Mouse (Mus musculus) left cerebral cortex, adult 18-20 months (tissue): ENCODE results near the gene 2510039O18Rik. TPM values are rescaled to one million over a fixed set of nuclear protein-coding genes. Genes with fewer than 3 reads are reported as not detected.

Experiments
- DNase-seq, 2 experiments: peaks; one replicate each; pipeline ENCODE4 v3.0.0; 2021 to 2022; ENCODE audit warnings: low spot score in 2 of 2, mixed read lengths in 1 of 2
- long read RNA-seq, 2 experiments: library from polyadenylated mRNA; stranded (forward); transcript quantifications; one replicate each; pipeline ENCODE4 v2.0.0; 2021
- total RNA-seq, 2 experiments: library from RNA; stranded (reverse); gene quantifications; 2 replicates each; pipeline ENCODE4 v1.2.3; 2021

The 2510039O18Rik gene
- 10 to 100 TPM; 29.6 to 32.6 TPM for total RNA-seq
- long read RNA-seq, experiment 1, transcript 2510039O18Rik-201 (3 exons, 2,731 nt): major isoform, 38 of 47 reads
- long read RNA-seq, experiment 1, partial matches to known transcripts: 5 of 47 reads
- long read RNA-seq, experiment 1, other reads (novel, unspliced or antisense): 4 of 47 reads
- long read RNA-seq, experiment 2, transcript 2510039O18Rik-201 (3 exons, 2,731 nt): major isoform, 34 of 40 reads
- long read RNA-seq, experiment 2, partial matches to known transcripts: 2 of 40 reads
- long read RNA-seq, experiment 2, other reads (novel, unspliced or antisense): 4 of 40 reads

- peak; percentile 77 to 85 for DNase-seq
Measured at GRCm38 (mm10) chr4:147940576-147941044, at the start of gene 2510039O18Rik. Gene 2510039O18Rik (plus strand): TSS chr4:147940895.

GRCm38 (mm10) chr4:147895815-147896330, 44.8 kb upstream of the 2510039O18Rik start:
- no peak for DNase-seq

- no peak for DNase-seq
Measured at GRCm38 (mm10) chr4:147896411-147896810, 44.3 kb upstream of the 2510039O18Rik start.

GRCm38 (mm10) chr4:147897348-147897747, 43.3 kb upstream of the 2510039O18Rik start:
- DNase-seq: no peak

- no peak for DNase-seq
Measured at GRCm38 (mm10) chr4:147900452-147900851, 40.2 kb upstream of the 2510039O18Rik start.

GRCm38 (mm10) chr4:147902906-147903500, 37.7 kb upstream of the 2510039O18Rik start:
- DNase-seq: no peak

- DNase-seq: no peak
Measured at GRCm38 (mm10) chr4:147903601-147904000, 37.1 kb upstream of the 2510039O18Rik start.

- peak; percentile 85 to 89 for DNase-seq
Measured at GRCm38 (mm10) chr4:147904313-147905089, 36.2 kb upstream of the 2510039O18Rik start, which contains the start of gene Mfn2. Gene Mfn2 (minus strand): TSS chr4:147904704.

GRCm38 (mm10) chr4:147905090-147905659, 35.5 kb upstream of the 2510039O18Rik start:
- DNase-seq: no peak

GRCm38 (mm10) chr4:147906230-147906629, 34.5 kb upstream of the 2510039O18Rik start:
- no peak for DNase-seq

- no peak for DNase-seq
Measured at GRCm38 (mm10) chr4:147909486-147909885, 31.2 kb upstream of the 2510039O18Rik start.

- DNase-seq: peak; percentile 38 to 44
Measured at GRCm38 (mm10) chr4:147918459-147919121, 22.1 kb upstream of the 2510039O18Rik start.

- DNase-seq: no peak
Measured at GRCm38 (mm10) chr4:147920973-147921372, 19.7 kb upstream of the 2510039O18Rik start.

- DNase-seq: no peak
Measured at GRCm38 (mm10) chr4:147922341-147922740, 18.4 kb upstream of the 2510039O18Rik start.

- no peak for DNase-seq
Measured at GRCm38 (mm10) chr4:147927705-147928104, 13.0 kb upstream of the 2510039O18Rik start.

GRCm38 (mm10) chr4:147928136-147928535, 12.6 kb upstream of the 2510039O18Rik start:
- DNase-seq: no peak

- DNase-seq: no peak
Measured at GRCm38 (mm10) chr4:147928540-147928939, 12.2 kb upstream of the 2510039O18Rik start.

GRCm38 (mm10) chr4:147930946-147931345, 9.7 kb upstream of the 2510039O18Rik start:
- DNase-seq: no peak

- DNase-seq: no peak
Measured at GRCm38 (mm10) chr4:147934134-147934533, 6.6 kb upstream of the 2510039O18Rik start.

- DNase-seq: no peak
Measured at GRCm38 (mm10) chr4:147934611-147935010, 6.1 kb upstream of the 2510039O18Rik start.
